Mouse (Mus musculus) kidney, embryonic 16.5 days (tissue): ENCODE measurements around the gene 2210408I21Rik. TPM values are rescaled to one million over a fixed set of nuclear protein-coding genes. Genes with fewer than 3 reads are reported as not detected.

Source experiments
- ATAC-seq: fragments of 200-750 bp; cut with Nextera tagmentation; 2 replicates; pipeline ENCODE4 v1.8.0; 2017; ENCODE audit warnings: moderate TSS enrichment; ENCODE audit not compliant: low FRiP score, low TSS enrichment
- H3K27ac ChIP-seq: fragments of 300-500 bp; sonication (generic); 2 replicates; pipeline ENCODE4 v1.5.1; 2014; ENCODE audit warnings: low read length
- H3K27me3 ChIP-seq: fragments of 300-500 bp; sonication (generic); 2 replicates; pipeline ENCODE4 v1.6.1; 2014; ENCODE audit warnings: low read length, control low read depth, mixed read lengths; ENCODE audit not compliant: insufficient read depth
- H3K36me3 ChIP-seq: fragments of 300-500 bp; sonication (generic); 2 replicates; pipeline ENCODE4 v1.6.1; 2014; ENCODE audit warnings: low read length, control low read depth, mixed read lengths; ENCODE audit not compliant: insufficient read depth
- H3K4me1 ChIP-seq: fragments of 300-500 bp; sonication (generic); 2 replicates; pipeline ENCODE4 v1.6.1; 2014; ENCODE audit warnings: low read length, control low read depth, mixed read lengths; ENCODE audit not compliant: insufficient read depth
- H3K4me2 ChIP-seq: fragments of 300-500 bp; sonication (generic); replicated peaks from 2 replicates; pipeline ENCODE4 v1.6.1; 2014; ENCODE audit warnings: low read depth, low read length
- H3K4me3 ChIP-seq: fragments of 300-500 bp; sonication (generic); 2 replicates; pipeline ENCODE4 v1.5.1; 2014; ENCODE audit warnings: mild to moderate bottlenecking, low read length
- H3K9ac ChIP-seq: fragments of 300-500 bp; sonication (generic); replicated peaks from 2 replicates; pipeline ENCODE4 v1.6.1; 2014; ENCODE audit warnings: low read length
- H3K9me3 ChIP-seq: fragments of 300-500 bp; sonication (generic); 2 replicates; pipeline ENCODE4 v1.6.1; 2016; ENCODE audit warnings: low read length, control low read depth
- whole genome bisulfite sequencing: fragments of 180-500 bp; shearing (Covaris S2); extraction: QIAGEN DNeasy Blood & Tissue Kit; methylation state at CpG from one replicate; pipeline ENCODE4 v1.1.7; 2014; 5-methylcytosine and 5-hydroxymethylcytosine counted together
- polyA plus RNA-seq: library from polyadenylated mRNA; unstranded; fragments of >200 nt; fragmentation: Nextera tagmentation; extraction: Ambion mirVana; gene quantifications from 2 replicates; pipeline ENCODE4 v1.2.1, GENCODE M21; 2015

2210408I21Rik gene
- polyA plus RNA-seq, 1 experiment from 2014 or later, result 9.4 TPM

DNA sequence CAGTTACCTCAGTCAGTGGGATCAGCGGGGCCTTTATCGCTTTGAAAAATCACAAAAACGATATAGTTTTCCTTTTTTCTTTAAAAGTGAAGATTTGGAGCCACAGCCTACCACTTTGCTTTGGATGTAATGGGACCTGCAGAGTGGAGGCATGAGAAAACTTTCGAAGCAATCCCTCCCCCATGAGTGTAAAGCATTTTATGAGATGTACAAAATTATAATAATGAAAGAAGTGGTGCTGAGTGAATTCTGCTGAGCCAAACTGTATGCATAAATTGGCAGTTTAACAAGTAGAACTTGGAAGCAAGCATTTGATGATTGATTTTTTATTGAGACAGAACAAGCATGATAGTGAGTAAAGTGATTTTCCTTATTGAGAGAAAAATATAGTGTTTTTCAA, 250.7 kb downstream of the 2210408I21Rik start:
- whole genome bisulfite sequencing, result 91% methylated on average over 4 of the region's 4 CpGs
- no peak overlapping the region for H3K4me3 ChIP-seq
- no peak for ATAC-seq
- no peak overlapping the region for H3K9ac ChIP-seq
- no peak overlapping the region for H3K27ac ChIP-seq
- no peaks in the 10 kb centered on the region for H3K36me3 ChIP-seq
- H3K9me3 ChIP-seq, result no peaks in the 10 kb centered on the region
- no peaks in the 10 kb centered on the region for H3K4me1 ChIP-seq
- H3K4me2 ChIP-seq, result no peak overlapping the region
- no peaks in the 10 kb centered on the region for H3K27me3 ChIP-seq

DNA sequence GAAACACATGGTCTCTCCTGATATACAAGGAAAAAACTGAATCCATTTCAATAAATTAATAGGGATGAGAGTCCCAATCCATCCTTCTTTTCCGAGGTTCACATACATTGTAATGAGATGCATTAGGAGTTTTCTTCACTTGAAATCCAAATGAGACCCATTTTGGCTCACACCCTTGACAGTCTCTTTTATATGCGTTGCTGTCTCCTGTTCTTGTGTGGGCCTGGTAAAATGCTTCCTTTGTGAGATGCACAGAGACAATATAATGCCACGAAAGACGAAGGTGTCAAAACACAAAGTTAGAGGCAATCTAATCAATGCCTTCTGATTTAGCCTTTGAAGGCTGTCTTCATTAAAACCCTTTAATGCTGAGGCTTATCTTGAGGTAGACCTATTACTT, 252.8 kb downstream of the 2210408I21Rik start:
- no peak overlapping the region for H3K9ac ChIP-seq
- H3K36me3 ChIP-seq, result no peaks in the 10 kb centered on the region
- no peak overlapping the region for H3K27ac ChIP-seq
- H3K4me1 ChIP-seq, result no peaks in the 10 kb centered on the region
- H3K27me3 ChIP-seq, result no peaks in the 10 kb centered on the region
- H3K9me3 ChIP-seq, result no peaks in the 10 kb centered on the region
- H3K4me2 ChIP-seq, result no peak overlapping the region
- no peak overlapping the region for H3K4me3 ChIP-seq
- 81% methylated on average over 4 of the region's 4 CpGs for WGBS
- no peak for ATAC-seq

DNA sequence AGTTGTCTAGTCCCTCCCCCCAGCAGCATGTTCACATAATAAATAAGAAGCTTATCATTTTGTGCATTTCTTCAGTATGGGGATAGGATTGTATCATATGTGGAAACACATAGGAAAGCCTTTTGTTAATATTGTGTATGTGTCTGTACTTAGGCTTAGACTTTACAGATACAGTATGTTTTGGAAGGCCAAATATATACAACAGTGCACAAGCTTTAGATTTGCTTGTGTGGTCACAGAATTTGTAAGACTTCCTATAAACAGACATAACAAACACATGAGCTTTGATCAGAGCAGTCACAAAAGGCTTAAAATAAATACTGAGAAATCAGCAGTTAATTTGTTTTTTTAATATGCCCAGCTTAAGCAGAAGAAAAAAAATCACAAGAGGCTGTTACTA, 253.9 kb downstream of the 2210408I21Rik start:
- no peaks in the 10 kb centered on the region for H3K4me1 ChIP-seq
- ATAC-seq, result no peak
- H3K4me3 ChIP-seq, result no peak overlapping the region
- H3K9me3 ChIP-seq, result no peaks in the 10 kb centered on the region
- H3K27me3 ChIP-seq, result no peaks in the 10 kb centered on the region
- no peaks in the 10 kb centered on the region for H3K36me3 ChIP-seq
- no peak overlapping the region for H3K9ac ChIP-seq
- no peak overlapping the region for H3K4me2 ChIP-seq
- no peak overlapping the region for H3K27ac ChIP-seq

DNA sequence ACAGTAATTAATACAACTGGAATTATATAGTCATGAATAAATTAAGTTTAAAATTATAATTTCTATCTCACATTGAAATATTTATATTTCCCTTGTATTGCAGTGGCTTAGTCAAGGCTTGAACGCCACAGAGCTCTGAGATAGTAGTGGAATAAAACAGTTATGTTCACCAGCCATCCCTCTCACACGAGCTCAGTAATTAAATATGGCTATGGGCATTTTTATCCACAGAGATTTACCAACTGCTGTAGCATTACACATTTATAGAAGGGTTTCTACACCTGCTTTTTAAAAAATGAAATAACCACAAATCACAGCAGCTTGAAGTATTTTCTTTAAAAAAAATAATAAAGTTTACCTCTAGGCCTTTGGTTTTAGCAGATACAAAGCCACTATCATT, 261.0 kb downstream of the 2210408I21Rik start:
- Histone ChIP-seq H3K9ac (no peak overlapping the region), H3K4me2 (no peak overlapping the region), H3K4me3 (no peak overlapping the region), H3K9me3 (no peaks in the 10 kb centered on the region), H3K4me1 (no peaks in the 10 kb centered on the region), H3K27ac (no peak overlapping the region), H3K27me3 (no peaks in the 10 kb centered on the region), H3K36me3 (no peaks in the 10 kb centered on the region)
- 83% methylated on average over 2 of the region's 2 CpGs for WGBS
- no peak for ATAC-seq

DNA sequence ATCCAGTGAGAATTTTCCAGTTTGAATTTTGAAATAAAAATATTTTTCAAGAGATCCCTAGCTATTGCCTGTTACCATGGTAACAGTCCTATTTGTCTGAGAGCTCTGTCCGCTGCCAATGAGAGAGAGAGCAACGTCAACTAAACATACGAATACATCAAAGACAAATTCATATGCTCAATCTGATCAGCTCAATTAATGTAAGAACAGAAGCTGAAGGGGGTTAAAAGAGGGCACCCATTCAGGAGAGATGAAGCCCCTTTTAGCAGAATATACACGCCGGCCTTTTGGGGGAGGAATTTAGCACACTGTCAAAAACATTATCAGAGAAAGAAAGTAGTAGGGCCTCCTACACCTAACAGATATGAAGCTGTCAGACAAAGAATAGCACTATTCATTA, 261.6 kb downstream of the 2210408I21Rik start:
- H3K27ac ChIP-seq, result no peak overlapping the region
- no peaks in the 10 kb centered on the region for H3K36me3 ChIP-seq
- H3K9me3 ChIP-seq, result no peaks in the 10 kb centered on the region
- no peak for ATAC-seq
- no peaks in the 10 kb centered on the region for H3K27me3 ChIP-seq
- H3K4me1 ChIP-seq, result no peaks in the 10 kb centered on the region
- 83% methylated on average over 5 of the region's 5 CpGs for WGBS
- H3K4me3 ChIP-seq, result no peak overlapping the region
- no peak overlapping the region for H3K4me2 ChIP-seq
- H3K9ac ChIP-seq, result no peak overlapping the region

DNA sequence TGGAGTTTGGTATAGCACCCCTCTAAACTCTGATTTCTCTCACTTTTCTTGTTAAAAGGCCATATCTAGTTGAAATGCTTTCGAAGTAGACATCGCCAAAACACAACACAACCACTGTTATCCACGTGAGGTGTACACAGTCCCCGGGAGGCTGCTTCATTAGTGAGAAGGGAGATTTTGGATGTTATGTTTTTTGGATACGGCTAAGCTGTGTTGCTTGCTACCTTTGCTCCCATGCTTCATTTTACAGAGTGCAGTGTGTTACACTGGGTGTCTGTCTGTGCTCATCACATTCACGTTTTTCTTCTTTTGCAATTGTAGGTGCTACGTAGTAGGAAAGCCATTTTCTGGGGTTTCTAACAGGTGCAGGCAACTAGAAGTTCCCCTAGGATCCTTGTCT, 262.3 kb downstream of the 2210408I21Rik start:
- ATAC-seq, result no peak
- Histone ChIP-seq H3K36me3 (no peaks in the 10 kb centered on the region), H3K27ac (no peak overlapping the region), H3K27me3 (no peaks in the 10 kb centered on the region), H3K4me2 (no peak overlapping the region), H3K9me3 (no peaks in the 10 kb centered on the region), H3K4me1 (no peaks in the 10 kb centered on the region), H3K9ac (no peak overlapping the region), H3K4me3 (no peak overlapping the region)
- WGBS, result 91% methylated on average over 7 of the region's 7 CpGs

DNA sequence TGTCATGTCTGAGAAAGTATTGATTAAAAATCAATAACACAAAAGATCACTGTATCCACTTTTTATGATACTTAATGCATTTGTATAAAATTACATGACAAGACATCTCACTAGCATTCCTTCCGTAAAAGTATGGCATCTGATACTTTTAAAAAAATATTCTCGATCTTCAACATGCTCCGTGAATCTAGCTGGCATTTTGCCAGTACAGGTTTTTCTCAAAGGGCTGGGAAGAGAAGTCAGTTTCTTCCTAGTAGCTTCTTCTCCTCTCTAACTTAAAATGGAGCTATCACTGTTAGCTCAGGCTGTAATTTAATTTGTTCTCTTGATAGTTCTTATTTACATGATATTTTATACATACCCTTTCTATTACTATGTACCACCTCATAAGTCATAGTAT, 263.1 kb downstream of the 2210408I21Rik start:
- Histone ChIP-seq H3K9ac (no peak overlapping the region), H3K9me3 (no peaks in the 10 kb centered on the region), H3K27me3 (no peaks in the 10 kb centered on the region), H3K4me1 (no peaks in the 10 kb centered on the region), H3K36me3 (no peaks in the 10 kb centered on the region), H3K4me3 (no peak overlapping the region), H3K27ac (no peak overlapping the region), H3K4me2 (no peak overlapping the region)
- 70% methylated on average over 3 of the region's 3 CpGs for WGBS
- no peak for ATAC-seq

DNA sequence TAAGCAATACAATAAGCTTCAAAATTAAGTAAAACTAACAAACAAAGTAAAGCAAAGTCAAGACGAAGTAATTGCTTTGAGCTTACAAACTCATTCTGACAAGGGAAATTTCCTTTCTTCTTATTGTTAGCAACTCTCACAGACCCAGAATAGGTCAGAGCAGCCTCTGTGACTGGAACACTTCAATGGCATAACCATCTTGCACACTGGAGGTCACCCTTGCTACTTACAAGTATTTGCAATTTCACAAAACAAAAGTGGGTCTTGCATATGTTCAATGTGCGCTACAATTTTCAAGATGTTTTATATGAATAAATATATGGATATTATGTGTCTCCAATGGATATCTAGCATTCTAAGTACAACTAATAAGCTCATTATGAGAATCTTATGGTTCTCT, 265.4 kb downstream of the 2210408I21Rik start:
- H3K4me1 ChIP-seq, result no peaks in the 10 kb centered on the region
- H3K4me3 ChIP-seq, result no peak overlapping the region
- 77% methylated on average over 2 of the region's 2 CpGs for WGBS
- no peak overlapping the region for H3K27ac ChIP-seq
- H3K4me2 ChIP-seq, result no peak overlapping the region
- no peaks in the 10 kb centered on the region for H3K36me3 ChIP-seq
- no peak overlapping the region for H3K9ac ChIP-seq
- no peaks in the 10 kb centered on the region for H3K27me3 ChIP-seq
- no peak for ATAC-seq
- no peaks in the 10 kb centered on the region for H3K9me3 ChIP-seq

DNA sequence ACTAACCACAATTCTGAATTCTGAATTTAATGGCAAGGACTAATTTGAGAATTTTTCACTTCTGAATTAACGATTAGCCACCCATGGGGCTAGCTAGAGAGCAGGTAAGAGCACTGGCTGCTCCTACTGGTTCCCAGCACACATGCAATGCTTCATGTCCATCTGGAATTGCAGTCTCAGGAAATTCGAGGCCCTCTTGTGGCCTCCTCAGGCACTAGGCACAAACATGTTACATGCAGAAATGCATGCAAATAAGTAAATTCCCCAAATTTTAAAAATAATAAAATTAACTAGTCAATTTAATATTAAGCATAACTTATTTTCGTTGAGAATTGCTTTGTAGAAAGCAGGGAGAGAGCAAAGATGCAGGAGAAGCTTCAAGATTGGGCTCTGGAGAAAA, 273.2 kb downstream of the 2210408I21Rik start:
- H3K9ac ChIP-seq, result no peak overlapping the region
- H3K27ac ChIP-seq, result no peak overlapping the region
- no peaks in the 10 kb centered on the region for H3K4me1 ChIP-seq
- H3K9me3 ChIP-seq, result no peaks in the 10 kb centered on the region
- WGBS, result 73% methylated on average over 3 of the region's 3 CpGs
- H3K4me2 ChIP-seq, result no peak overlapping the region
- ATAC-seq, result no peak
- H3K36me3 ChIP-seq, result no peaks in the 10 kb centered on the region
- no peak overlapping the region for H3K4me3 ChIP-seq
- H3K27me3 ChIP-seq, result no peaks in the 10 kb centered on the region

DNA sequence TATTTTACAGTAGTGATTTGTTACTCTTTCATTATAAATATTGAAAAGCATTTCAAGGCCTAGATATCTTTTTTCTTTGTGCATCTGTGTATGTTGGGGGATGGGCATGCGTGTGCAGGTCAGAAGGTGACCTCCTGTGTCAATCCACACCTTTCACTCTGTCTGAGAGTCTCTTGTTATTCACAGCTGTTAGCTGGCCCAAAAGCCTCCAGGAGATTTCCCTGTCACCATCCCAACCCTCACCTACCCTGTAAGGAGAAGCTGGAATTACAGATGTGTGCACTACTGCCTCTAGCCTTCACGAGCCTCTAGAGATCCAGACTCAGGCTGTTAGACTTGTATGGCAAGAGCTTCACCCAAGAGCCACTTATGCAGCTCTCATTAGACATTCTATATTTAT, 274.5 kb downstream of the 2210408I21Rik start:
- Histone ChIP-seq H3K4me3 (no peak overlapping the region), H3K4me2 (no peak overlapping the region), H3K27me3 (no peaks in the 10 kb centered on the region), H3K36me3 (no peaks in the 10 kb centered on the region), H3K9me3 (no peaks in the 10 kb centered on the region), H3K9ac (no peak overlapping the region), H3K4me1 (no peaks in the 10 kb centered on the region), H3K27ac (no peak overlapping the region)
- no peak for ATAC-seq
- 69% methylated on average over 2 of the region's 2 CpGs for WGBS

DNA sequence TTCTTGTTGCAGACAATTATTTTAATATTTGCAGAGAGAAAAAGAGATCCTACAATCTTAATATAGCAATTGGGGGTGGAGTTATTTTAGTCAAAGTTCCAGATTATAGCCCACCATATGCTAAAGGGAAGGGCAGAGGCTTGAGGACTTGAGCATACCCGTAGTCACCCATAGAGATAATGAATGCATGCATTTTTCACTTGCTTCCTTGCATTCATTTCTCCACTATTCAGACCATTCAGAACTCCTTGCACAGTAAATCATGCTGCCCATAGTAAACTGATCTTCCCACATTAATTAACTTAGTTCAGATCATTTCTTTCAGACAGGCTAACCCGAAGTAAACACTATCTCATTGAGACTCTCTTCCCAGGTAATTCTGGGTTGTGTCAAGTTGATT, 277.5 kb downstream of the 2210408I21Rik start:
- Histone ChIP-seq H3K4me3 (no peak overlapping the region), H3K4me2 (no peak overlapping the region), H3K27ac (no peak overlapping the region), H3K27me3 (no peaks in the 10 kb centered on the region), H3K9ac (no peak overlapping the region), H3K36me3 (no peaks in the 10 kb centered on the region), H3K9me3 (no peaks in the 10 kb centered on the region), H3K4me1 (no peaks in the 10 kb centered on the region)
- no peak for ATAC-seq
- 77% methylated on average over 2 of the region's 2 CpGs for WGBS
